ENCODE assay signal across 16 mouse cellular contexts in the genomic region with DNA sequence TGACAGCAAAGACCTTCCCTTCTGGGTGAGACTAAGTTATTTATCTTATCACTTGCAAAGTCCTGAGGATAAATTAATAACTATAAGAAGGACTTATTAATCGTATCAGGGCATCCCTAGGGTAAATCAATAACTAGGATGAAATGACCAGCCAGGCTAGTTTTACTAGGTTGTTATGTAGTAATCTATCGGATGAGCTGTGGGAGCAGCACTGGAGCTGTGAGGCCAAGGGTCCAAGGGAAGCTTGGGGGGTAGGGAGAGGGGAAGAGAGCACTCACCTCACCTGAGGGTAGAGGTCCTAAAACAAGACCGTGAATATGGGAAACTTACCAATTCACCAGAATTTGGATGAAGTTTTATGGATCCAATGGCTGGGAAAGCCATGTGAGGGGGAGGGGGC.
"Had no signal": no experiment of that assay in that cellular context is flagged by ENCODE, and none has a peak within 500 bp of the region (broad histone marks: within the 10 kb centered on the region; RNA-seq: fewer than 3 reads in every experiment).

No protein-coding gene starts in this region.

- H3K9me3 ChIP-seq: limb, embryonic 10.5 days; liver, embryonic 15.5 days; midbrain, embryonic 12.5 days had no signal

- DNase-seq: kidney, adult 9 months; lung, adult 2 months; lung, postnatal 10 days; lung, postnatal 4 days; retina, postnatal 1 day; right cerebral cortex, postnatal 4 days; spleen, adult 18-20 months; thymus, adult 18-20 months; thymus, postnatal 14 days had no signal

- H3K27ac ChIP-seq: hindbrain, postnatal 0 days; layer of hippocampus, adult 2 months; left cerebral cortex, adult 2 months; limb, embryonic 10.5 days; liver, embryonic 15.5 days; midbrain, embryonic 12.5 days had no signal

- H3K27me3 ChIP-seq: liver, embryonic 15.5 days; midbrain, embryonic 12.5 days had no signal

- H3K9ac ChIP-seq: liver, embryonic 15.5 days; midbrain, embryonic 12.5 days had no signal

- H3K36me3 ChIP-seq: limb, embryonic 10.5 days; liver, embryonic 15.5 days; midbrain, embryonic 12.5 days had no signal

- H3K4me2 ChIP-seq: liver, embryonic 11.5 days; liver, embryonic 15.5 days had no signal

- H3K4me3 ChIP-seq: limb, embryonic 10.5 days; liver, embryonic 15.5 days had no signal

- H3K4me1 ChIP-seq: liver, embryonic 15.5 days; midbrain, embryonic 12.5 days had no signal
